Mouse (Mus musculus): ENCODE data around the gene Terb2.

DNA sequence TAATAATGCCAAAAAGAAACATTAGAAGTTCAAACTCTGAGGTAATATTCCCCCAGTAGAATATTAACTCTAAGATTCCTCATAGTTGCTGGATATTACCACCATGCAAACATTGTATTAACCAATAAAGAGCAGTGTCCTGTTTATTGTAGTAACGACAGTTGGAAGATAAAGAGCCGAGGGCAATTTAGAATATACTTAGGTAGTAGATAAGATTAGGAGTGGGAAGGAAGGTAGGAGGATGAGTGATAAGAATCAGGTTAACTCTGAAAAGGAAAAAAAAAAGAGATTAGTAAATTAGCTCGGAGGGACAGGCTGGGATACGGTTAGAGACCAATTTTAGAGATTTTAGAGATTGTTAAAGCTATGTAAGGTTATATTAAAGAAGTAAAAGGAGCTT, 35.3 kb downstream of the Terb2 start:
- no peak for TF ChIP-seq CTCF (conservative IDR thresholded peaks at IDR 0.05; ENCODE audit: insufficient read depth, insufficient read length, low read depth, low read length)
- no peak for TF ChIP-seq POLR2A (IDR thresholded peaks at IDR 0.05; ENCODE audit: low read depth, low read length)

Data from kidney, adult 2 months (tissue).